Mouse (Mus musculus): ENCODE measurements at regions not wholly inside any gene's neighbourhood (a gene's known extent, or its start where the extent isn't known, plus 50 kb on each side); places are given as distances from the start of the nearest gene placed in this dataset.

DNA sequence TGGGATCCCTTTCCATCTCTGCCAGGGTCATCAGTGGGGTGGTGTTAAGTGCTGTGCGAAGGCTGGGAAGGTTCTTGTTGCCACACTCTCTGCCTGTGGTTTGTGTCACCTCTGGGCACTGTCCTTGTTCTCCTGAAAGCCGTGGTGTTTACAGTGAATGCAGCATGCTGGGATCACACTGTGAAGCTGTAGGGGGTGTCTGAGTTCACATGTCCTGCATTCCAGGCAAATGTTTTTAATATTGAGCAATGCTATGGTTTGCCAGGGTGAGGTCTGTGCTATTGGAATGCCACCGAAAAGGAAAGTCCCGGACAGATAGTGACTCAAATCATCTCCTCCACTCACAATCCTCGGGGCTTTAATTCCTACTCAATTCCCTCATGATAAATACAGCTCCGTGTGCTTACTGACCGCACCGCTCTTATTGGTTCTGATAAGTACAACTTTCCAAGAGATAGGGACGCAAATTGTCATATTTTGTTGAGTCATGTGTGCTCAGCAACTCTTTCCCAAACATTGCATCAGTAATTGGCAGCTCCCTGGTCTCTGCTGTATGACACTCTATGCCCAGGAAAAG, 1405.6 kb upstream of the A1bg start:
- Histone ChIP-seq H3K4me3 (no peak overlapping the region), H3K4me1 (replicated peaks) (peaks cover 17% of the 10 kb centered on the region), H3K27me3 (ENCODE audit: insufficient read depth, poor library complexity, severe bottlenecking) (no peaks in the 10 kb centered on the region), H3K36me3 (no peaks in the 10 kb centered on the region), H3K27ac (no peak overlapping the region), H3K9me3 (no peaks in the 10 kb centered on the region)
- 58% methylated on average over 9 of the region's 9 CpGs for WGBS
- peak; percentile 25 for DNase-seq (ENCODE audit: low spot score)

- Histone ChIP-seq H3K27ac (no peak overlapping the region), H3K4me3 (no peak overlapping the region), H3K36me3 (no peaks in the 10 kb centered on the region), H3K9me3 (no peaks in the 10 kb centered on the region), H3K27me3 (ENCODE audit: insufficient read depth, poor library complexity, severe bottlenecking) (no peaks in the 10 kb centered on the region), H3K4me1 (replicated peaks) (peaks cover 17% of the 10 kb centered on the region)
- no peak for DNase-seq (ENCODE audit: low spot score)
- WGBS = 61% methylated on average over 2 of the region's 2 CpGs
Measured at GRCm38 (mm10) chr15:62327481-62327880, 1404.7 kb upstream of the A1bg start.

DNA sequence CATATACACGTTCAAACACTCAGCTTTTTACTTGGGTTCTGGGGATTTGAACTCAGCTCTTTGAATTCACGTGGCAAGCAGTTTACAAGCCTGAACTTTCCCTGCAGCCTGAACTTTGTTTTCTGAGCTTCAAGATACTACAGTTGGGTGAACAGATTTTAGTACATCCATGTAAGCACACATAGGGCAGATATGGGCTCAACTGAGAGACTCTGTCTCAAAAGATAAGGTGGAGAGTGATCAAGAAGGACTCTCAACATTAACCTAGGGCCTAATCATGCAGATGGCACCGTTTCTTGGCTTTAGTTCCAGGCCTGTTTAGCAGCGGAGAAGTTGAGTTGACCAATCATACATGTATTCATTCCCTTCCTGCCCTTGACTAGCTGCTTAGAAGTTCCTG, 1403.7 kb upstream of the A1bg start:
- no peak for DNase-seq (ENCODE audit: low spot score)
- Histone ChIP-seq H3K36me3 (no peaks in the 10 kb centered on the region), H3K27me3 (ENCODE audit: insufficient read depth, poor library complexity, severe bottlenecking) (no peaks in the 10 kb centered on the region), H3K9me3 (no peaks in the 10 kb centered on the region), H3K27ac (no peak overlapping the region), H3K4me1 (replicated peaks) (peaks cover 17% of the 10 kb centered on the region), H3K4me3 (no peak overlapping the region)
- 87% methylated on average over 4 of the region's 4 CpGs for WGBS

- Histone ChIP-seq H3K4me3 (no peak overlapping the region), H3K9me3 (no peaks in the 10 kb centered on the region), H3K27ac (no peak overlapping the region), H3K4me1 (replicated peaks) (peaks cover 17% of the 10 kb centered on the region), H3K27me3 (ENCODE audit: insufficient read depth, poor library complexity, severe bottlenecking) (no peaks in the 10 kb centered on the region), H3K36me3 (no peaks in the 10 kb centered on the region)
- 69% methylated on average over 1 of the region's 1 CpGs for WGBS
- no peak for DNase-seq (ENCODE audit: low spot score)
Measured at GRCm38 (mm10) chr15:62325451-62326290, 1402.9 kb upstream of the A1bg start.

DNA sequence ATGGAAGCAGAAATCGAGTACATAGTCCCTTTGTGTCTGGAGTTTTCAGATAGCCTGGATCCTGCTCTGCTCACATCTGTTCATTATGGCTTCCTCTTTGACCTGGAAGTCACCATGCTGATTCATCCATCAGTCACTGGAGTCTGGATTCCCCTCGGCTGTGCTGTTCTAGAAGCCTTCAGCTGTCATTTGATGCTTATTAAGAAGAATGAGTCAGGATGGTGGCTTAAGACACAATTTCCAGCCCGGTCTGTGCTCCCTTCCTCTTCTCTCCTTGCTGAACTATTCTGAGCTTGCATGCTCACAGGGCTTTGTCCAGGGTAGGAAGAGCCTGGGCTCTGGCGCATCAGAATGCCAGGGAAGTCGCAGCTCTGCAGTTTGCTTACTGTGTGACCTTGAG, 1398.2 kb upstream of the A1bg start:
- Histone ChIP-seq H3K27me3 (ENCODE audit: insufficient read depth, poor library complexity, severe bottlenecking) (no peaks in the 10 kb centered on the region), H3K4me1 (replicated peaks) (no peaks in the 10 kb centered on the region), H3K9me3 (no peaks in the 10 kb centered on the region), H3K4me3 (no peak overlapping the region), H3K36me3 (no peaks in the 10 kb centered on the region), H3K27ac (no peak overlapping the region)
- 75% methylated on average over 5 of the region's 5 CpGs for WGBS
- no peak for DNase-seq (ENCODE audit: low spot score)

- Histone ChIP-seq H3K4me1 (replicated peaks) (no peaks in the 10 kb centered on the region), H3K4me3 (no peak overlapping the region), H3K27me3 (ENCODE audit: insufficient read depth, poor library complexity, severe bottlenecking) (no peaks in the 10 kb centered on the region), H3K27ac (no peak overlapping the region), H3K9me3 (no peaks in the 10 kb centered on the region), H3K36me3 (no peaks in the 10 kb centered on the region)
- WGBS = 58% methylated on average over 2 of the region's 2 CpGs
- DNase-seq (ENCODE audit: low spot score) = no peak
Measured at GRCm38 (mm10) chr15:62314449-62314848, 1391.6 kb upstream of the A1bg start.

- H3K36me3 ChIP-seq = no peaks in the 10 kb centered on the region
- WGBS = 91% methylated on average over 3 of the region's 3 CpGs
- no peaks in the 10 kb centered on the region for H3K4me1 ChIP-seq (replicated peaks)
- H3K27me3 ChIP-seq (ENCODE audit: insufficient read depth, poor library complexity, severe bottlenecking) = no peaks in the 10 kb centered on the region
- H3K4me3 ChIP-seq = no peak overlapping the region
- no peak overlapping the region for H3K27ac ChIP-seq
- no peak for DNase-seq (ENCODE audit: low spot score)
- no peaks in the 10 kb centered on the region for H3K9me3 ChIP-seq
Measured at GRCm38 (mm10) chr15:62302233-62302632, 1379.4 kb upstream of the A1bg start.

GRCm38 (mm10) chr15:62301567-62301966, 1378.8 kb upstream of the A1bg start:
- no peaks in the 10 kb centered on the region for H3K9me3 ChIP-seq
- no peak overlapping the region for H3K27ac ChIP-seq
- DNase-seq (ENCODE audit: low spot score) = no peak
- H3K4me3 ChIP-seq = no peak overlapping the region
- H3K36me3 ChIP-seq = no peaks in the 10 kb centered on the region
- no peaks in the 10 kb centered on the region for H3K27me3 ChIP-seq (ENCODE audit: insufficient read depth, poor library complexity, severe bottlenecking)
- WGBS = 92% methylated on average over 3 of the region's 3 CpGs
- no peaks in the 10 kb centered on the region for H3K4me1 ChIP-seq (replicated peaks)

DNA sequence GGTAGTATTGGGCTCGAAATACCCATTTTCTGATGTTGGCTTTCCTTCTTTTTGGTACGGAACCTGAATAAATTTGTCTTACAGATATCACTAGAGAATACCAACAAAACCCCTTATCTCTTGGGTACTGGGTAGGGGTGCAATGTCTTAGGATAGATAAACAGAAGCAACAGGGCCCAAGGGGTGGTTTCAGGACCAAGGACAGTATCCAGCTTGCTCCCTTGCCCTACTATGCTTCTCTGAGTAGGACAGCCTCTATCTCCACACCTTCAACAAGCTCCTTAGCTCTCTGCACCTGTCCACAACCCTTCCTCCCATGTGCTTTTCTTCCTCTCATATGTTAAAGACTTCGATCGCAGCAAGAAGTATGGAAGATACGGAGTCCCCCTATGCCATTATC, 1374.3 kb upstream of the A1bg start:
- Histone ChIP-seq H3K4me3 (no peak overlapping the region), H3K27me3 (ENCODE audit: insufficient read depth, poor library complexity, severe bottlenecking) (no peaks in the 10 kb centered on the region), H3K27ac (no peak overlapping the region), H3K36me3 (no peaks in the 10 kb centered on the region), H3K9me3 (no peaks in the 10 kb centered on the region), H3K4me1 (replicated peaks) (peaks cover 9% of the 10 kb centered on the region)
- no peak for DNase-seq (ENCODE audit: low spot score)
- 89% methylated on average over 5 of the region's 5 CpGs for WGBS

GRCm38 (mm10) chr15:62295233-62295927, 1372.6 kb upstream of the A1bg start:
- WGBS = 28% methylated on average over 8 of the region's 8 CpGs

DNA sequence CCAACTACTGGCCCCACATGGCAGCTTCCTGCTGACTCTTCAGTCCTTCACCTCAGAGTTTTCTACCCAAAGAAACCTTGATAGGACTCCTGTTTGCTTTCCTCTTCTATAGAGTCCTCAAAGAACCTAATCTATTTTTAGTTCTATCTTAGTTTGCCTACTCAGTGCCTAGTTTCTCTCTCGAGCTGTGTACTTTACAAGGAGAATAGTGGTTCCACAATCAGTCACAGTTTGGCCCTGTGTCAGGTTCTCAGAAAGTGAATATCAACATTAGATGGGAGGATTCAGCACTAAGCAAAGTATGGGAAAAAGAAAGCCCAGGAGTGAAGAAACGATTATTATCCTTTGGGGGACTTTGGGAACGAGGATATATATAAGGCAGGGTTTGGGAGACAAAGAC, 1372.0 kb upstream of the A1bg start:
- 50% methylated on average over 3 of the region's 3 CpGs for WGBS
- Histone ChIP-seq H3K4me3 (no peak overlapping the region), H3K9me3 (no peaks in the 10 kb centered on the region), H3K36me3 (no peaks in the 10 kb centered on the region), H3K4me1 (replicated peaks) (peaks cover 9% of the 10 kb centered on the region), H3K27ac (no peak overlapping the region), H3K27me3 (ENCODE audit: insufficient read depth, poor library complexity, severe bottlenecking) (no peaks in the 10 kb centered on the region)
- DNase-seq (ENCODE audit: low spot score) = no peak

More at GRCm38 (mm10) chr15:62295233-62295927, 1372.6 kb upstream of the A1bg start:
- no peaks in the 10 kb centered on the region for H3K36me3 ChIP-seq
- no peaks in the 10 kb centered on the region for H3K27me3 ChIP-seq (ENCODE audit: insufficient read depth, poor library complexity, severe bottlenecking)
- peak; percentile 3 for DNase-seq (ENCODE audit: low spot score)
- no peak overlapping the region for H3K27ac ChIP-seq
- no peak overlapping the region for H3K4me3 ChIP-seq
- peaks cover 9% of the 10 kb centered on the region for H3K4me1 ChIP-seq (replicated peaks)
- no peaks in the 10 kb centered on the region for H3K9me3 ChIP-seq

GRCm38 (mm10) chr15:62292876-62293275, 1370.1 kb upstream of the A1bg start:
- no peaks in the 10 kb centered on the region for H3K27me3 ChIP-seq (ENCODE audit: insufficient read depth, poor library complexity, severe bottlenecking)
- H3K4me1 ChIP-seq (replicated peaks) = peaks cover 9% of the 10 kb centered on the region
- no peaks in the 10 kb centered on the region for H3K9me3 ChIP-seq
- H3K27ac ChIP-seq = no peak overlapping the region
- WGBS = 84% methylated on average over 3 of the region's 3 CpGs
- DNase-seq (ENCODE audit: low spot score) = no peak
- no peaks in the 10 kb centered on the region for H3K36me3 ChIP-seq
- H3K4me3 ChIP-seq = no peak overlapping the region

DNA sequence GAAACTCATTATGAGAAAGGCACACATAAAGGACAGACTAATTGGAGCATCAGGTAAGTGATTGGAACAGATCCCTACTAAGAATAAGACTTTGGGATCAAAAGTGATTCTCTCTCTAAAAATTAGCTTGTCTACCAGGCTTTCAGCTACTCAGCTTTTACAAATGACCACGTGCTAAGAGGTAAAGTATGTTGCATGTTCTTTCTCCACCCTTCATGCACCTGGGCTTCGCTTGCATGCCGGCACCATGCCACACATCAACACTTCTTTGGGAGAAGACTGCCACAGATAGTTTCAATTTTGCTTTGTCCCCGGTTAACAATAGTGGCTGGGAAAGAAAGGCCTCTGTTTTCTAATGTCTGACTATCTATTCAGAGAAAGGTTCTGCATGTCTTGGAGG, 1367.9 kb upstream of the A1bg start:
- WGBS = 82% methylated on average over 4 of the region's 4 CpGs
- Histone ChIP-seq H3K27me3 (ENCODE audit: insufficient read depth, poor library complexity, severe bottlenecking) (no peaks in the 10 kb centered on the region), H3K36me3 (no peaks in the 10 kb centered on the region), H3K4me1 (replicated peaks) (peaks cover 19% of the 10 kb centered on the region), H3K9me3 (no peaks in the 10 kb centered on the region), H3K27ac (no peak overlapping the region), H3K4me3 (no peak overlapping the region)
- no peak for DNase-seq (ENCODE audit: low spot score)
